Comparison of ENCODE assay signal across 13 mouse cellular contexts in genomic region chr11:8634728-8635410, GRCm38 (mm10). TPM values are rescaled to one million over a fixed set of nuclear protein-coding genes. Genes with fewer than 3 reads are reported as not detected.
DNase-seq lines count a peak whose midpoint lies in the region; ATAC-seq lines count a peak whose summit lies in the region.
"Had no signal": no experiment of that assay in that cellular context is flagged by ENCODE, and none has a peak within 500 bp of the region (broad histone marks: within the 10 kb centered on the region; RNA-seq: fewer than 3 reads in every experiment).

No protein-coding gene starts in this region.

- peak; percentile 73 for ATAC-seq in intestine, embryonic 16.5 days
- peak; percentile 51; the same call in 1 of the 2 replicates for ATAC-seq in stomach, embryonic 15.5 days (ENCODE audit: insufficient read depth, low FRiP score, low read depth)
- ATAC-seq in inflammation-experienced regulatory T-cells, adult 6 months: no peak

- peak overlapping the region; percentile 73 for H3K27ac ChIP-seq in intestine, embryonic 16.5 days (ENCODE audit: low read length)
- H3K27ac ChIP-seq in stomach, embryonic 15.5 days: peak overlapping the region; percentile 61; the same call in 1 of the 2 replicates
- H3K27ac ChIP-seq: heart, embryonic 10.5 days; liver, embryonic 13.5 days had no signal

- no peaks in the 10 kb centered on the region for H3K27me3 ChIP-seq in intestine, embryonic 16.5 days (replicated peaks; ENCODE audit: control insufficient read depth, insufficient read depth, low read length)
- no peaks in the 10 kb centered on the region for H3K27me3 ChIP-seq in stomach, embryonic 15.5 days (replicated peaks)
- H3K27me3 ChIP-seq: liver, embryonic 13.5 days had no signal

- H3K4me3 ChIP-seq in intestine, embryonic 16.5 days (ENCODE audit: low read length): no peak overlapping the region
- no peak overlapping the region for H3K4me3 ChIP-seq in stomach, embryonic 15.5 days (replicated peaks)
- H3K4me3 ChIP-seq: heart, embryonic 10.5 days; liver, embryonic 13.5 days had no signal

- no peak overlapping the region for H3K9ac ChIP-seq in intestine, embryonic 16.5 days (ENCODE audit: low read depth, low read length)
- H3K9ac ChIP-seq in stomach, embryonic 15.5 days: no peak overlapping the region
- H3K9ac ChIP-seq: liver, embryonic 13.5 days had no signal

- H3K4me1 ChIP-seq in intestine, embryonic 16.5 days (ENCODE audit: control insufficient read depth, insufficient read depth, low read length): peaks cover 38% of the 10 kb centered on the region
- H3K4me1 ChIP-seq in stomach, embryonic 15.5 days: peaks cover 14% of the 10 kb centered on the region

- no peaks in the 10 kb centered on the region for H3K9me3 ChIP-seq in intestine, embryonic 16.5 days (ENCODE audit: control insufficient read depth, low read length)
- no peaks in the 10 kb centered on the region for H3K9me3 ChIP-seq in stomach, embryonic 15.5 days
- H3K9me3 ChIP-seq: heart, embryonic 10.5 days; liver, embryonic 13.5 days had no signal

- no peaks in the 10 kb centered on the region for H3K36me3 ChIP-seq in intestine, embryonic 16.5 days (ENCODE audit: control insufficient read depth, insufficient read depth, low read length)
- peaks cover 5% of the 10 kb centered on the region; the same call in 1 of the 2 replicates for H3K36me3 ChIP-seq in stomach, embryonic 15.5 days
- H3K36me3 ChIP-seq: heart, embryonic 10.5 days; liver, embryonic 13.5 days had no signal

- WGBS in intestine, embryonic 16.5 days: 45% methylated on average over 7 of the region's 7 CpGs
- 62% methylated on average over 7 of the region's 7 CpGs for WGBS in stomach, embryonic 15.5 days

- no peak overlapping the region for H3K4me2 ChIP-seq in intestine, embryonic 16.5 days (ENCODE audit: low read depth, low read length)
- H3K4me2 ChIP-seq in stomach, embryonic 15.5 days: no peak overlapping the region
- H3K4me2 ChIP-seq: liver, embryonic 13.5 days had no signal

- peak; percentile 81 for DNase-seq in heart, adult 11 months
- DNase-seq in heart, postnatal 4 days: no peak
- peak; percentile 83 for DNase-seq in kidney, postnatal 14 days
- no peak for DNase-seq in MN1 (ENCODE audit: low spot score)
- DNase-seq in right cerebral cortex, postnatal 4 days: no peak
- DNase-seq: adrenal gland, postnatal 25 days; embryo, embryonic 11 days; liver, embryonic 13.5 days; spleen, adult 18-20 months had no signal

RNA-seq across cellular contexts. Expression of gene Tns3, which starts 29.5 kb away (rescaled TPM):
- 10 to 100 TPM; 32.5 to 37.1 TPM for total RNA-seq in heart, postnatal 4 days (2021)
- polyA plus RNA-seq in intestine, embryonic 16.5 days (2015; fragmentation: Nextera tagmentation; extraction: Ambion mirVana): 18.7 and 21.0 TPM in 2 replicates
- 26.9 and 28.9 TPM in 2 replicates for polyA plus RNA-seq in stomach, embryonic 15.5 days (2015; fragmentation: Nextera tagmentation; extraction: Ambion mirVana)
- polyA plus RNA-seq in inflammation-experienced regulatory T-cells, adult 6 months (2017; shearing (Covaris generic)): under 1 TPM in 1 of 3 experiments, not detected in 2; 0.26 TPM

Comparison
In these comparisons a context has a peak if more than half of its experiments do, and no peak if none do; other contexts are left out.
1. DNase-seq: peak in heart, adult 11 months (single experiment) and kidney, postnatal 14 days (single experiment); none in heart, postnatal 4 days (single experiment), MN1 (single experiment) and right cerebral cortex, postnatal 4 days (single experiment).
2. RNA of gene Tns3, which starts 29.5 kb away (polyA plus RNA-seq): 26.9 to 28.9 TPM in stomach, embryonic 15.5 days and 18.7 to 21.0 TPM in intestine, embryonic 16.5 days; 0.26 TPM in inflammation-experienced regulatory T-cells, adult 6 months; every median in the first group is over 10 times any median in the second.